Mouse (Mus musculus) adrenal gland, adult (tissue): Measurements from ENCODE around the gene Cox15.

Source experiments
- DNase-seq, 2 experiments: peaks; one replicate each; pipeline ENCODE4 v3.0.0; 2022 to 2023; ENCODE audit warnings: low spot score in 1 of 2; ENCODE audit not compliant: inconsistent age in 2 of 2

Cox15 gene

GRCm38 (mm10) chr19:43752489-43753225, at the start of gene Cox15, which contains the start of gene Cutc:
Cox15 (minus strand) TSS chr19:43753000.
Cutc (plus strand) TSS chr19:43752996.
- DNase-seq = peak; percentile 98 to 99

- no peak for DNase-seq
Measured at GRCm38 (mm10) chr19:43801427-43802051, 48.7 kb upstream of the Cox15 start.

- peak; percentile 58 to 88 for DNase-seq
Measured at GRCm38 (mm10) chr19:43797216-43797615, 44.4 kb upstream of the Cox15 start.

- no peak for DNase-seq
Measured at GRCm38 (mm10) chr19:43795511-43795910, 42.7 kb upstream of the Cox15 start.

- no peak for DNase-seq
Measured at GRCm38 (mm10) chr19:43793951-43794350, 41.2 kb upstream of the Cox15 start.

- DNase-seq = no peak
Measured at GRCm38 (mm10) chr19:43792537-43792936, 39.7 kb upstream of the Cox15 start.

GRCm38 (mm10) chr19:43789817-43790216, 37.0 kb upstream of the Cox15 start:
- no peak for DNase-seq

- no peak for DNase-seq
Measured at GRCm38 (mm10) chr19:43786249-43787026, 33.6 kb upstream of the Cox15 start.

GRCm38 (mm10) chr19:43784761-43785160, 32.0 kb upstream of the Cox15 start:
- DNase-seq = no peak

GRCm38 (mm10) chr19:43781980-43782379, 29.2 kb upstream of the Cox15 start, which contains the start of gene Abcc2:
Abcc2 (plus strand) TSS chr19:43782192.
- no peak for DNase-seq

- no peak for DNase-seq
Measured at GRCm38 (mm10) chr19:43780391-43780790, 27.6 kb upstream of the Cox15 start.

GRCm38 (mm10) chr19:43777308-43777707, 24.5 kb upstream of the Cox15 start:
- DNase-seq = no peak

- no peak for DNase-seq
Measured at GRCm38 (mm10) chr19:43776561-43776960, 23.8 kb upstream of the Cox15 start.

- DNase-seq = no peak
Measured at GRCm38 (mm10) chr19:43775433-43775832, 22.6 kb upstream of the Cox15 start.

- DNase-seq = no peak
Measured at GRCm38 (mm10) chr19:43772311-43772710, 19.5 kb upstream of the Cox15 start.

GRCm38 (mm10) chr19:43771499-43771969, 18.7 kb upstream of the Cox15 start:
- no peak for DNase-seq

GRCm38 (mm10) chr19:43770584-43770983, 17.8 kb upstream of the Cox15 start:
- no peak for DNase-seq

GRCm38 (mm10) chr19:43769366-43769960, 16.7 kb upstream of the Cox15 start:
- DNase-seq = peak; percentile 33 to 85

- peak in 1 of 2 experiments; percentile 70 for DNase-seq
Measured at GRCm38 (mm10) chr19:43767549-43768322, 14.9 kb upstream of the Cox15 start.

GRCm38 (mm10) chr19:43766451-43766850, 13.7 kb upstream of the Cox15 start:
- no peak for DNase-seq
